Mouse (Mus musculus) thymus, adult 2 months (tissue): ENCODE measurements around the gene Nenf.

ENCODE experiments used
- CTCF ChIP-seq: fragments of 200-500 bp; IDR thresholded peaks from 2 replicates; pipeline ENCODE4 v1.5.1; 2012; ENCODE audit warnings: mild to moderate bottlenecking, control low read depth, low read length, moderate library complexity, borderline replicate concordance; ENCODE audit not compliant: control insufficient read depth, poor library complexity, insufficient read depth; ENCODE audit errors: extremely low read depth
- POLR2A ChIP-seq: fragments of 200-500 bp; IDR thresholded peaks from 2 replicates; pipeline ENCODE4 v1.6.1; 2012; ENCODE audit warnings: mild to moderate bottlenecking, low read length, control low read depth, moderate library complexity; ENCODE audit not compliant: control insufficient read depth, poor library complexity, insufficient read depth; ENCODE audit errors: extremely low read depth

- no peak for TF ChIP-seq POLR2A
- no peak for TF ChIP-seq CTCF
Measured at GRCm38 (mm10) chr1:191269648-191269952, 48.4 kb downstream of the Nenf start.
